Comparison of ENCODE assay signal across 11 mouse cellular contexts in genomic region chr7:80347670-80348586, GRCm38 (mm10). TPM values are rescaled to one million over a fixed set of nuclear protein-coding genes. Genes with fewer than 3 reads are reported as not detected.
DNase-seq lines count a peak whose midpoint lies in the region; ATAC-seq and TF ChIP-seq lines count a peak whose summit lies in the region.
"Had no signal": no experiment of that assay in that cellular context is flagged by ENCODE, and none has a peak within 500 bp of the region (broad histone marks: within the 10 kb centered on the region; RNA-seq: fewer than 3 reads in every experiment).

No protein-coding gene starts in this region.

- peaks cover 7% of the 10 kb centered on the region; the same call in 1 of the 2 replicates for H3K4me1 ChIP-seq in heart, postnatal 0 days (ENCODE audit: control insufficient read depth, insufficient read depth)
- H3K4me1 ChIP-seq in heart, embryonic 11.5 days (ENCODE audit: control insufficient read depth, insufficient read depth, low read length) = peaks cover 8% of the 10 kb centered on the region; the same call in 1 of the 2 replicates
- peaks cover 86% of the 10 kb centered on the region for H3K4me1 ChIP-seq in megakaryocyte, embryonic 14.5 days
- no peaks in the 10 kb centered on the region; the same call in 1 of the 2 replicates for H3K4me1 ChIP-seq in intestine, postnatal 0 days (replicated peaks; ENCODE audit: control insufficient read depth, insufficient read depth, low read length)
- peaks cover 13% of the 10 kb centered on the region for H3K4me1 ChIP-seq in stomach, embryonic 16.5 days (ENCODE audit: control insufficient read depth, insufficient read depth, low read length)
- H3K4me1 ChIP-seq in thymus, adult 2 months (replicated peaks; ENCODE audit: control insufficient read depth, insufficient read depth, low read length) = peaks cover 5% of the 10 kb centered on the region; the same call in 1 of the 2 replicates

- no peak for ATAC-seq in heart, postnatal 0 days (ENCODE audit: insufficient read depth, low read depth)
- ATAC-seq in heart, embryonic 11.5 days (replicated peaks; ENCODE audit: insufficient number of reproducible peaks, low FRiP score, low TSS enrichment) = no peak
- no peak for ATAC-seq in megakaryocyte, adult 5-6 weeks (ENCODE audit: poor library complexity, severe bottlenecking)
- ATAC-seq in intestine, postnatal 0 days = 0 out of 2 replicates have a peak, but pooled peaks have one; percentile 16
- peak; percentile 46; the same call in 1 of the 2 replicates for ATAC-seq in stomach, embryonic 16.5 days (ENCODE audit: insufficient read depth, low FRiP score)
- ATAC-seq: midbrain, embryonic 16.5 days had no signal

- no peak overlapping the region for H3K4me3 ChIP-seq in heart, postnatal 0 days (ENCODE audit: low read depth, low read length)
- H3K4me3 ChIP-seq in heart, embryonic 11.5 days (ENCODE audit: low read depth, low read length) = no peak overlapping the region
- peak overlapping the region; percentile 75 for H3K4me3 ChIP-seq in megakaryocyte, embryonic 14.5 days (replicated peaks)
- H3K4me3 ChIP-seq in intestine, postnatal 0 days (ENCODE audit: low read depth, low read length) = no peak overlapping the region
- no peak overlapping the region for H3K4me3 ChIP-seq in stomach, embryonic 16.5 days (replicated peaks; ENCODE audit: low read length)
- H3K4me3 ChIP-seq in thymus, adult 2 months (ENCODE audit: control insufficient read depth, insufficient read depth, low read length) = no peak overlapping the region

- H3K9me3 ChIP-seq in heart, postnatal 0 days (replicated peaks; ENCODE audit: control insufficient read depth, low read length) = no peaks in the 10 kb centered on the region
- H3K9me3 ChIP-seq in heart, embryonic 11.5 days (replicated peaks; ENCODE audit: control insufficient read depth, low read length) = no peaks in the 10 kb centered on the region
- no peaks in the 10 kb centered on the region for H3K9me3 ChIP-seq in megakaryocyte, embryonic 14.5 days
- no peaks in the 10 kb centered on the region for H3K9me3 ChIP-seq in intestine, postnatal 0 days (ENCODE audit: control insufficient read depth)
- no peaks in the 10 kb centered on the region for H3K9me3 ChIP-seq in stomach, embryonic 16.5 days (replicated peaks; ENCODE audit: control insufficient read depth, low read length)

- H3K36me3 ChIP-seq in heart, postnatal 0 days (replicated peaks; ENCODE audit: control insufficient read depth, insufficient read depth, low read length) = peaks cover 30% of the 10 kb centered on the region
- H3K36me3 ChIP-seq in heart, embryonic 11.5 days (ENCODE audit: control insufficient read depth, insufficient read depth, low read length) = peaks cover 7% of the 10 kb centered on the region
- peaks cover 68% of the 10 kb centered on the region for H3K36me3 ChIP-seq in megakaryocyte, embryonic 14.5 days (replicated peaks; ENCODE audit: low read length)
- H3K36me3 ChIP-seq in intestine, postnatal 0 days (ENCODE audit: control insufficient read depth, insufficient read depth) = peaks cover 18% of the 10 kb centered on the region; the same call in 1 of the 2 replicates
- no peaks in the 10 kb centered on the region for H3K36me3 ChIP-seq in stomach, embryonic 16.5 days (ENCODE audit: control insufficient read depth, insufficient read depth, low read length)
- H3K36me3 ChIP-seq in thymus, adult 2 months (ENCODE audit: control insufficient read depth, insufficient read depth, low read length) = peaks cover 18% of the 10 kb centered on the region

- TF ChIP-seq CTCF in heart, postnatal 0 days (IDR thresholded peaks at IDR 0.05; ENCODE audit: low read depth) = no peak
- no peak for TF ChIP-seq CTCF in intestine, postnatal 0 days (IDR thresholded peaks at IDR 0.05; ENCODE audit: low read depth)
- TF ChIP-seq CTCF in thymus, adult 2 months (IDR thresholded peaks at IDR 0.05; ENCODE audit: borderline replicate concordance, control insufficient read depth, extremely low read depth, insufficient read depth, low read length, poor library complexity) = no peak

- H3K27ac ChIP-seq in heart, postnatal 0 days (ENCODE audit: low read depth) = peak overlapping the region; percentile 51
- H3K27ac ChIP-seq in heart, embryonic 11.5 days (ENCODE audit: low read depth, low read length) = no peak overlapping the region; the same call in 1 of the 2 replicates
- peak overlapping the region; percentile 76 for H3K27ac ChIP-seq in intestine, postnatal 0 days (ENCODE audit: low read depth, low read length)
- peak overlapping the region; percentile 80 for H3K27ac ChIP-seq in stomach, embryonic 16.5 days (ENCODE audit: low read length)
- no peak overlapping the region for H3K27ac ChIP-seq in thymus, adult 2 months (ENCODE audit: control insufficient read depth, insufficient read depth, low read length)

- no peaks in the 10 kb centered on the region for H3K27me3 ChIP-seq in heart, postnatal 0 days (ENCODE audit: control insufficient read depth, insufficient read depth, low read length)
- no peaks in the 10 kb centered on the region for H3K27me3 ChIP-seq in heart, embryonic 11.5 days (ENCODE audit: control insufficient read depth, insufficient read depth, low read length)
- no peaks in the 10 kb centered on the region for H3K27me3 ChIP-seq in megakaryocyte, embryonic 14.5 days (replicated peaks)
- H3K27me3 ChIP-seq in intestine, postnatal 0 days (replicated peaks; ENCODE audit: control insufficient read depth, insufficient read depth, low read length) = no peaks in the 10 kb centered on the region
- no peaks in the 10 kb centered on the region for H3K27me3 ChIP-seq in stomach, embryonic 16.5 days (ENCODE audit: control insufficient read depth, insufficient read depth, low read length)
- no peaks in the 10 kb centered on the region for H3K27me3 ChIP-seq in thymus, adult 2 months (ENCODE audit: control insufficient read depth, insufficient read depth, low read length)

- DNase-seq in heart, postnatal 0 days (ENCODE audit: low spot score) = no peak
- DNase-seq in thymus, adult 2 months = no peak
- no peak for DNase-seq in kidney, postnatal 14 days
- DNase-seq: cerebellum, postnatal 10 days; heart, postnatal 4 days had no signal

- 69% methylated on average over 13 of the region's 13 CpGs for WGBS in heart, postnatal 0 days
- 65% methylated on average over 13 of the region's 13 CpGs for WGBS in heart, embryonic 11.5 days (ENCODE audit: insufficient replicate concordance)
- WGBS in intestine, postnatal 0 days = 59% methylated on average over 13 of the region's 13 CpGs
- 54% methylated on average over 13 of the region's 13 CpGs for whole genome bisulfite sequencing in stomach, embryonic 16.5 days
- 92% methylated on average over 13 of the region's 13 CpGs for WGBS in thymus, adult 2 months

- TF ChIP-seq POLR2A in thymus, adult 2 months (IDR thresholded peaks at IDR 0.05; ENCODE audit: control insufficient read depth, extremely low read depth, insufficient read depth, low read length, poor library complexity) = no peak

- no peak overlapping the region for H3K4me2 ChIP-seq in heart, postnatal 0 days (ENCODE audit: low read depth, low read length)
- no peak overlapping the region for H3K4me2 ChIP-seq in heart, embryonic 11.5 days
- H3K4me2 ChIP-seq in intestine, postnatal 0 days (replicated peaks; ENCODE audit: low read depth) = no peak overlapping the region
- H3K4me2 ChIP-seq in stomach, embryonic 16.5 days (ENCODE audit: low read depth, low read length) = no peak overlapping the region

- H3K9ac ChIP-seq in heart, postnatal 0 days (replicated peaks; ENCODE audit: low read depth, low read length) = no peak overlapping the region
- no peak overlapping the region for H3K9ac ChIP-seq in heart, embryonic 11.5 days (ENCODE audit: low read depth, low read length)
- H3K9ac ChIP-seq in intestine, postnatal 0 days (ENCODE audit: low read depth, low read length) = no peak overlapping the region
- no peak overlapping the region for H3K9ac ChIP-seq in stomach, embryonic 16.5 days (ENCODE audit: low read length)

- TF ChIP-seq EP300 in heart, postnatal 0 days (IDR thresholded peaks at IDR 0.05; ENCODE audit: low read depth) = no peak

RNA-seq across cellular contexts. Expression of gene Hddc3, which starts 5.0 kb away (rescaled TPM):
- total RNA-seq in heart, postnatal 0 days (2014; rRNA removed; ENCODE audit: low replicate concordance) = 19.8 and 28.5 TPM in 2 replicates
- 14.5 and 17.8 TPM in 2 replicates for polyA plus RNA-seq in heart, postnatal 0 days (2015; fragmentation: Nextera tagmentation; extraction: Ambion mirVana)
- 13.3 and 15.7 TPM in 2 replicates for polyA plus RNA-seq in heart, embryonic 11.5 days (2014; fragmentation: Nextera tagmentation; extraction: Ambion mirVana)
- 17.4 and 104 TPM in 2 replicates for polyA plus RNA-seq in megakaryocyte, embryonic 14.5 days (2012; ENCODE audit: insufficient read depth, low replicate concordance)
- total RNA-seq in megakaryocyte, adult 5-6 weeks (2015) = 6.7 and 8.5 TPM in 2 replicates
- total RNA-seq in megakaryocyte, adult 5-6 weeks (2017) = 6.1 and 11.1 TPM in 2 replicates
- polyA plus RNA-seq in intestine, postnatal 0 days (2015; fragmentation: Nextera tagmentation; extraction: Ambion mirVana) = 8.3 and 8.8 TPM in 2 replicates
- polyA plus RNA-seq in stomach, embryonic 16.5 days (2015; fragmentation: Nextera tagmentation; extraction: Ambion mirVana) = 13.4 and 17.7 TPM in 2 replicates
- 22.9 and 24.9 TPM in 2 replicates for polyA plus RNA-seq in thymus, adult 2 months (2012; rRNA removed)

RNA-seq across cellular contexts. Expression of gene Unc45a, which starts 7.1 kb away (rescaled TPM):
- total RNA-seq in heart, postnatal 0 days (2014; rRNA removed; ENCODE audit: low replicate concordance) = 21.6 and 44.5 TPM in 2 replicates
- polyA plus RNA-seq in heart, postnatal 0 days (2015; fragmentation: Nextera tagmentation; extraction: Ambion mirVana) = 11.0 and 12.5 TPM in 2 replicates
- 11.3 and 15.6 TPM in 2 replicates for polyA plus RNA-seq in heart, embryonic 11.5 days (2014; fragmentation: Nextera tagmentation; extraction: Ambion mirVana)
- 37.4 and 78.5 TPM in 2 replicates for polyA plus RNA-seq in megakaryocyte, embryonic 14.5 days (2012; ENCODE audit: insufficient read depth, low replicate concordance)
- 4.1 and 4.7 TPM in 2 replicates for total RNA-seq in megakaryocyte, adult 5-6 weeks (2015)
- total RNA-seq in megakaryocyte, adult 5-6 weeks (2017) = 7.2 and 13.0 TPM in 2 replicates
- 19.7 and 20.0 TPM in 2 replicates for polyA plus RNA-seq in intestine, postnatal 0 days (2015; fragmentation: Nextera tagmentation; extraction: Ambion mirVana)
- polyA plus RNA-seq in stomach, embryonic 16.5 days (2015; fragmentation: Nextera tagmentation; extraction: Ambion mirVana) = 44.5 and 48.1 TPM in 2 replicates
- 97.7 and 105 TPM in 2 replicates for polyA plus RNA-seq in thymus, adult 2 months (2012; rRNA removed)

RNA-seq across cellular contexts. Expression of gene Man2a2, which starts 23.2 kb away (rescaled TPM):
- total RNA-seq in heart, postnatal 0 days (2014; rRNA removed; ENCODE audit: low replicate concordance) = 30.2 and 55.2 TPM in 2 replicates
- polyA plus RNA-seq in heart, postnatal 0 days (2015; fragmentation: Nextera tagmentation; extraction: Ambion mirVana) = 7.2 and 7.7 TPM in 2 replicates
- polyA plus RNA-seq in heart, embryonic 11.5 days (2014; fragmentation: Nextera tagmentation; extraction: Ambion mirVana) = 12.3 and 12.7 TPM in 2 replicates
- polyA plus RNA-seq in megakaryocyte, embryonic 14.5 days (2012; ENCODE audit: insufficient read depth, low replicate concordance) = 36.1 and 38.2 TPM in 2 replicates
- 23.3 and 25.3 TPM in 2 replicates for total RNA-seq in megakaryocyte, adult 5-6 weeks (2015)
- total RNA-seq in megakaryocyte, adult 5-6 weeks (2017) = 27.8 and 39.5 TPM in 2 replicates
- 4.8 and 5.3 TPM in 2 replicates for polyA plus RNA-seq in intestine, postnatal 0 days (2015; fragmentation: Nextera tagmentation; extraction: Ambion mirVana)
- polyA plus RNA-seq in stomach, embryonic 16.5 days (2015; fragmentation: Nextera tagmentation; extraction: Ambion mirVana) = 13.8 and 14.7 TPM in 2 replicates
- polyA plus RNA-seq in thymus, adult 2 months (2012; rRNA removed) = 188 and 213 TPM in 2 replicates

RNA-seq across cellular contexts. Expression of gene Rccd1, which starts 23.7 kb away (rescaled TPM):
- total RNA-seq in heart, postnatal 0 days (2014; rRNA removed; ENCODE audit: low replicate concordance) = 3.7 and 7.6 TPM in 2 replicates
- polyA plus RNA-seq in heart, postnatal 0 days (2015; fragmentation: Nextera tagmentation; extraction: Ambion mirVana) = 2.9 and 3.1 TPM in 2 replicates
- polyA plus RNA-seq in heart, embryonic 11.5 days (2014; fragmentation: Nextera tagmentation; extraction: Ambion mirVana) = 8.9 and 9.0 TPM in 2 replicates
- polyA plus RNA-seq in megakaryocyte, embryonic 14.5 days (2012; ENCODE audit: insufficient read depth, low replicate concordance) = 4.7 and 5.0 TPM in 2 replicates
- total RNA-seq in megakaryocyte, adult 5-6 weeks (2015) = 2.6 and 4.2 TPM in 2 replicates
- total RNA-seq in megakaryocyte, adult 5-6 weeks (2017) = 7.3 and 10.3 TPM in 2 replicates
- 3.2 and 4.4 TPM in 2 replicates for polyA plus RNA-seq in intestine, postnatal 0 days (2015; fragmentation: Nextera tagmentation; extraction: Ambion mirVana)
- 9.4 and 11.7 TPM in 2 replicates for polyA plus RNA-seq in stomach, embryonic 16.5 days (2015; fragmentation: Nextera tagmentation; extraction: Ambion mirVana)
- polyA plus RNA-seq in thymus, adult 2 months (2012; rRNA removed) = 17.6 and 20.4 TPM in 2 replicates

RNA-seq across cellular contexts. Expression of gene Fes, which starts 39.8 kb away (rescaled TPM):
- total RNA-seq in heart, postnatal 0 days (2014; rRNA removed; ENCODE audit: low replicate concordance) = 13.5 and 23.1 TPM in 2 replicates
- 9.2 and 9.7 TPM in 2 replicates for polyA plus RNA-seq in heart, postnatal 0 days (2015; fragmentation: Nextera tagmentation; extraction: Ambion mirVana)
- polyA plus RNA-seq in heart, embryonic 11.5 days (2014; fragmentation: Nextera tagmentation; extraction: Ambion mirVana) = 4.7 and 7.1 TPM in 2 replicates
- 42.2 and 53.1 TPM in 2 replicates for polyA plus RNA-seq in megakaryocyte, embryonic 14.5 days (2012; ENCODE audit: insufficient read depth, low replicate concordance)
- total RNA-seq in megakaryocyte, adult 5-6 weeks (2015) = 260 and 265 TPM in 2 replicates
- 252 and 267 TPM in 2 replicates for total RNA-seq in megakaryocyte, adult 5-6 weeks (2017)
- polyA plus RNA-seq in intestine, postnatal 0 days (2015; fragmentation: Nextera tagmentation; extraction: Ambion mirVana) = 6.2 and 6.7 TPM in 2 replicates
- 12.3 and 13.8 TPM in 2 replicates for polyA plus RNA-seq in stomach, embryonic 16.5 days (2015; fragmentation: Nextera tagmentation; extraction: Ambion mirVana)
- 21.6 and 27.3 TPM in 2 replicates for polyA plus RNA-seq in thymus, adult 2 months (2012; rRNA removed)

Comparison
In these comparisons a context has a peak if more than half of its experiments do, and no peak if none do; other contexts are left out.
1. H3K27ac ChIP-seq: peak in heart, postnatal 0 days (single experiment), intestine, postnatal 0 days (single experiment) and stomach, embryonic 16.5 days (single experiment); none in heart, embryonic 11.5 days (single experiment) and thymus, adult 2 months (single experiment).
2. ATAC-seq: peak in intestine, postnatal 0 days (single experiment) and stomach, embryonic 16.5 days (single experiment); none in heart, postnatal 0 days (single experiment), heart, embryonic 11.5 days (single experiment) and megakaryocyte, adult 5-6 weeks (single experiment).